Mouse (Mus musculus): ENCODE results near the gene Rb1. TPM values are rescaled to one million over a fixed set of nuclear protein-coding genes. Genes with fewer than 3 reads are reported as not detected.

The Rb1 gene
- 22.8 and 24.6 TPM in 2 replicates for polyA plus RNA-seq (2015; fragmentation: Nextera tagmentation; extraction: Ambion mirVana)

GRCm38 (mm10) chr14:73325456-73326381, at the start of gene Rb1:
TSS of gene Rb1 (minus strand) at chr14:73325822.

GRCm38 (mm10) chr14:73237848-73238321, 87.7 kb downstream of the Rb1 start, which contains the start of gene Lpar6:
TSS of gene Lpar6 (plus strand) at chr14:73237895.

MicroRNAs encoded within 50 kb of the gene (microRNA counts, 519-probe panel; counts per million panel counts)
- microRNA mmu-miR-687, result 40.5 counts per million

Small RNA genes lying within 50 kb of the gene (microRNA-seq; reads per million reads assigned to microRNA genes)
- gene Mir687, result not detected

Other genes with a start within 250 kb of the Rb1 start
- gene Rcbtb2, start 202.8 kb downstream of the Rb1 start, polyA plus RNA-seq (2015; fragmentation: Nextera tagmentation; extraction: Ambion mirVana), result 47.9 and 48.6 TPM in 2 replicates
- gene Lpar6, start 87.9 kb downstream of the Rb1 start, polyA plus RNA-seq (2015; fragmentation: Nextera tagmentation; extraction: Ambion mirVana), result 2.7 and 3.6 TPM in 2 replicates
- gene Itm2b, start 59.5 kb upstream of the Rb1 start, polyA plus RNA-seq (2015; fragmentation: Nextera tagmentation; extraction: Ambion mirVana), result 1,090 and 1,198 TPM in 2 replicates
- gene Med4, start 184.2 kb upstream of the Rb1 start, polyA plus RNA-seq (2015; fragmentation: Nextera tagmentation; extraction: Ambion mirVana), result 57.9 and 65.7 TPM in 2 replicates
- gene Sucla2, start 199.5 kb upstream of the Rb1 start, polyA plus RNA-seq (2015; fragmentation: Nextera tagmentation; extraction: Ambion mirVana), result 150 and 163 TPM in 2 replicates
- gene Nudt15, start 222.4 kb upstream of the Rb1 start, polyA plus RNA-seq (2015; fragmentation: Nextera tagmentation; extraction: Ambion mirVana), result 7.7 and 8.9 TPM in 2 replicates